Mouse (Mus musculus): Measurements from ENCODE around the gene Bcl2a1d.
A peak's percentile ranks its signal among the peaks of the same experiment; 100 is the strongest.
"Not testable (repeated sequence)": the region's sequence is repeated elsewhere in the genome, so short reads cannot be mapped to it uniquely, and the experiment has no call there.

The Bcl2a1d gene

GRCm38 (mm10) chr9:88731728-88732127 lies at the start of gene Bcl2a1d:
TSS of gene Bcl2a1d (minus strand) at chr9:88731914.
- not testable (repeated sequence) for DNase-seq (ENCODE audit: low spot score)

- not testable (repeated sequence) for DNase-seq (ENCODE audit: low spot score)
Observed at GRCm38 (mm10) chr9:88770239-88770638, 38.5 kb upstream of the Bcl2a1d start.

DNA sequence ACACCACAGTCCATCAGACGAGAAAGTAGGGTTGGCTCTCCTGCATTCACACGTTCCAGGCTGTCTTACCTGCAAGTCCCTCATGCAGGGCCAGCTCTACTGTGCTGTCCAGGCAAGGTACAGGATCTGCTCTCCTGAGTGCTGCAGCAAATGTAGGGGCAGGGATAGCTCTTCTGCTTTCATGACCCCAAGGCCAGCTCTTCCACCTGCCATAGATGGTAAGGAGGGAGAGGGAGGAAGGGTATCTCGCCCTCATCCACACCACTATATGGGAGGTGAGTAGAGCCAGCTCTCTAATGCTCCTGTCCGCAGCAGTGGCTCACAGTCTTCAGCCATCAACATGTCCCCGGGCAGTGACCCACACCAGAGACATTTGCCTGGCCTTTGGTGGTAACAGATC lies 37.8 kb upstream of the Bcl2a1d start:
- not testable (repeated sequence) for DNase-seq (ENCODE audit: low spot score)

DNA sequence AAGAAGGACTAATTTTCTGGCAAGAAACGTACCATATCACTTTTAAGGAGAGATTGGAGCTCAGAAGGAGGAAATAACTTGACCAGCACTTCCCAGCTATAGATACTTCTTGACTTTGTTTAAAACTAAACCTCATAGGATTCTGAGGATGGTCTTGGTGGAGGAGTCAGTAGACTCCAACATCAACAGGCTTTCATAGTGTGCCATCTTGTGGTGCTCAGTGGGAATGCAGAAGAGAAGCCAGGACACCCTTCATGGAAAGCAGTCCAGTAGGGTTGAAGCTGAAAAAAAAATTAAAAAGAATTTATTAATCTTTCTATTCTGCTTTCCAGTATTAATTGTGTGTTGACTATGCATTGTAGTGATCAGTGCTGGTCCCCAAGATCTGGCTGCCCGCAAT lies 15.0 kb upstream of the Bcl2a1d start:
- not testable (repeated sequence) for DNase-seq (ENCODE audit: low spot score)

DNA sequence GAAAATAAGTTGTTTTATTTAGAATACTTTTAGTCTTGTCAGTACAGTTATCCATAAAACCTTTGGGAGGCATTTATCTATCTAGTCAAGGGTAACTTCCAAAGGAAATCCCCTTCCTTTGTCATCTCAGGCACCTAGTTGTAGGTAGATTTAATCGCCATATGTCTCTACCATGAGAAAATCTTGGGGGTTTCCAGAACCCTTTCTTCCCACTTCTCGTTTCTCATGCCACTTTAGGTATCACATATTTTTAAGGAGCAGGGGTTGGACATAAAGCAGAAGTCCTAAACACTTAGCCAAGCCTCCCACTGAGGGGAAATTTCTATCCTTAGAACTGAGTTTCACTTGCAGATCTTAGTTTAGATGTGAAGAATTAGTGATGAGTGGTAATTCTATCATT lies 14.3 kb upstream of the Bcl2a1d start:
- DNase-seq (ENCODE audit: low spot score): not testable (repeated sequence)

- not testable (repeated sequence) for DNase-seq (ENCODE audit: low spot score)
Observed at GRCm38 (mm10) chr9:88735289-88735688, 3.6 kb upstream of the Bcl2a1d start.

DNA sequence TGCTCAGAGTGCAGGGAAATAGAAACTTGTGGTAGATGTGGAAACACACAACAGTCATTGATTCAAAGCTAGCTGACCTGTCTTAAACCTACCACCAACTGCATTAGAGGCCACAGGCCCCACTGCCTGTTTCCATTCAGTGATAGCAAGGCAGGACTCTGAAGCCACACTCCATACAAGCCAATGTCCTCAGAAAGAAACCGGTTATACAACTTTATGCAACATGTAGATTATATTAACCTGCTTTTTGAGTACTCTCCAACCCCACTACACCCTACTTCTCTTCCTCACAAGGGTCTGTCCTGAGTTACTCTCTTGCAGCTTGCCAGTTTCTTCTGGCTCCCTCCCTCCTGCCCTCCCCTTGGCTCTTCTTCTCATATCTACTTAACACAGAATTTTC lies 1.5 kb upstream of the Bcl2a1d start:
- not testable (repeated sequence) for DNase-seq (ENCODE audit: low spot score)

DNA sequence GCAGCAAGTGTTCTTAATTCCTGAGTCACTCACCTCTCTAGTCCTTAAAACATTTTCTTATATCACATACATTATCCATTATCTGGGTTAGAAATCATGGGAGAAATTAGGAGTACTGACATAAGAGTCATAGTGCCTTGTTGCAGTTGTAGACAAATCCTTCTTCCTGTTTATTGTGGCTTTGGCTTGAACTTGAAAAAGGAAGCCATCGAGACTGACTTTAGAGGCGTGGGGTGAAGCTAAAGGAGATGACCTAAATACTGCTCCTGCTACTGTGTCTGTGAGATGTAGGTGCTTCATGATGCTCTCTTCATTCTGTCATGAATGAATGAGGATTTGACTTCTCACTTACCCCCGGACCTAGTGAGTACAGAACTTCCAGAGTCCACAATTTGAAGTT lies 620 bp upstream of the Bcl2a1d start:
- not testable (repeated sequence) for DNase-seq (ENCODE audit: low spot score)

DNA sequence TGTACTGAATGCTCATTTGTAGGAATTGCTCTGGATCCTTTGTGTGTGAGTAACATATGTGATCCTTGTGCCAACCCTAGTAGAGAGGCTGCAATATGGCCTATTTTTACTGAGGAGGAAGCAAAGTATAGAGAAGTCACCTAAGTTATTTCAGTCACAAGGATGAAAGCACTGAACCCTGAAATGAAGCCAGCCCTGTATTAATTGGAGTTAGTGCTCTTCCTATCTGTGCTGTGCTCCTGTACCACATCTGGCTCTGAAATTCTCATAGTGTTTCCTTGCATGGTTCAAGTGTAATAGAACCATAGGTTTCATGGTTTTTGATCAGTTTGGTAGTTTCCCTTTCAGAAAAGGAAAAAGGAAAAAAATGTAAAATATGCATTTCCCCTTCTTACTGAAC lies 3.4 kb downstream of the Bcl2a1d start:
- not testable (repeated sequence) for DNase-seq (ENCODE audit: low spot score)

DNA sequence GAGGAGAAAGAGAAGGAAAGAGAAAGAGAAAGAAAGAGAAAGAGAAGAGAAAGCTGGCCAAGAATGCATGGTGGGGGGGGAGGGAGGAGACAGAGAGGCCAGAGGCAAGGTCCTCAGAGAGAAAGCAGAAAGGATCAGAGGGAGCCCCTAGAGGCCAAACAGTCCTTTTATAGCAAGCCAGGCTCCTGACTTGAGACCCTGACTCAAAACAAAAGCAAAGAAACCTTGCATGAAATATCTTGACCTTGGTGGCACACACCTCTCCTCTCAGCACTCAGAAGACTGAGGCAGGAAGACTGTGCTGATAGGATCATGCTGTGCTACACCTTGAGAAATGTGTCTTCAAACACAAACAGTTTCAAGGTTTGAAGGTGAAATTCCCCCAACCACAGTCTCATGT lies 10.1 kb downstream of the Bcl2a1d start:
- DNase-seq (ENCODE audit: low spot score): not testable (repeated sequence)

- peak; percentile 15 for DNase-seq (ENCODE audit: low spot score)
Observed at GRCm38 (mm10) chr9:88719989-88720537, 11.7 kb downstream of the Bcl2a1d start, which contains the start of gene Mthfsl. TSS of gene Mthfsl (minus strand) at chr9:88720296.

DNA sequence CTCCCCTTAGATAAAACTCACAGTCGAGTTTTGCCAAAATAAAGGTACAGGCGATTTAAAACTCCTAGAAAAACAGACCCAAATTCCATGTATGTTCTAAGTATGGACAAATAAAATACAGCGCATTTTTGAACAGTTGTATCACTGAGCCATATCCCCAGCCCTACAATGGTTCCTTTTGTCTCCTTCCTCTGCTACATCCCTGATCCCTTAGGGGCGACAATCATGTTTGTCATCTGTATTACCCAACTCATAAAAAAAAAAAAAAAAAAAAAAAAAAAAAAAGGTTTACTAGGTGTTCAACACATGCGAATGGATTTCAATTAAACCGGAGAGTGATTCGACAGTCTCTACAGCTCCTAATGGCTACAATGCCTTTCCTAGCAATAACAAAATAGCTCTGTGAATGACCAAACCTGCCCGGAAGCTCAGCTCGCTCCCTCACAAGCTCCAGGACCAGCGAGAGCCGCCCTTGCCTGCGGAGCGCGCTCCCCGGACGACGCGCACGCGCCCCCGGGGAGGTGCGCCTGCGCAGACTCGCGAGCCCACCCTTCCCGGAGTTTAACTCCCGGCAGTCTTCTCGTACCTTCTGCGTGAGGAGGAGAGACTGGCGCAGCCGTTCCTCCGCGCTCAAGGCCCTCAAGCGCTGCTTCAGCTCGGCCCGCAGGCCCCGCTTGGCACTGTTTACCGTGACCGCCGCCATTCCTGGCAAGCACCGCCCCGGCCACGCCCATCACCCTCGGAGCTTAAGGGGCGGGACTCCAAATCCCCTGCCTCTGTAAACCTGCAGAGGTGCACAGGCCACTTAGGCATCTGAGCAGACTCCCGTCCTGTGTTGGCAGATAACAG lies 12.4 kb downstream of the Bcl2a1d start:
- peak; percentile 39 for DNase-seq (ENCODE audit: low spot score)

DNA sequence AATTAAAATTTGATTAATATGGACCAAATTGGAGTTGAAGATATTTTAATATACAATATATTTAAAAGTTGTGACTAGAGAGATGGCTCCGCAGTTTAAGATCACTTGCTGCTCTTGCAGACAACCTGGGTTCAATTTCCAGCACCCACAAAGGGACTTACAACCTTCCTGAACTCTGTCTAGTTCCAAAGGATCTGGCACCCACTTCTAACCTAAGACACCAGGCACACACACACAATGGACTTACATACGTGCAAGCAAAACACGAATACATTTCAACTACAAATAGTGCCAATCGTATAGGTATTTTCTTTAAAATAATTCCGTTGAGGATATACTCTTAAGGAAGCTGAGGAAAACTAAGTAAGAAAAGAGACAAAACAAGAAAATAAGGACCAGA lies 13.1 kb downstream of the Bcl2a1d start:
- not testable (repeated sequence) for DNase-seq (ENCODE audit: low spot score)

DNA sequence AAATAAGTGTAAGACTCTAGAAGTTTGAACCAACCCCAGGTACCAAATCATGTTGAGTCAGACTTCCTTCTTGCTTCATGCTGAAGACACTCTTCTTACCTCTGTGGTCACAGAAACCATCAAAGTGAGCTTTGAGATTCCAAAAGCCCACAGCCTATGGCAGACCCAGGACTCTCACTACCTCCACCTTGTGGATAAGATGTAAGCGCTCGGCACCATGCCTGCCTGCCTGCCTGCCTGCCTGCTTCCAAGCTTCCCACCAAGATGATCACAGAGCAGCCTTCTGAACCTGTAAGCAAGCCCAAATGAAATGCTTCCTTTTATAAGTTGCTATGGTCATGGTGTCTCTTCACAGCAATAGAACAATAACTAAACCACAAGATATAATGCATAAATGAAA lies 13.6 kb downstream of the Bcl2a1d start:
- peak; percentile 29 for DNase-seq (ENCODE audit: low spot score)

DNA sequence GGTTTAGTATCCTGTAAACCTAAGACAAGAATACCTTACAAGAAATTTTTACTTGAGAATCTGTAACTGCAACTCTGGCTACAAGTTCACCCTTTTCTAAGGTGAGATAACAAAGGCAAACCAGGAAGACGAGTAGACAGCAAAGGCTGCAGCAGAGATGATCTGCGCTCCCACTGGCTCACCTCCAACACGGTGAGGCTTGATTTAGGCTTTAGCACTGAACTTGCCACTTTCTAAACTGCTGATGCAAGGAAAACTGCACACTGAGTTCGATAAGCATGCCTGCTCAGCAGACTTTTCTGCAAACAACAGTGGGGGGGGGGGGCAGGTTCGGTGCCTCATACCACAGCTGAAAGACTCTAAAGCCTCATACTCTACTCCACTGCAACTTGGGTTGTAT lies 17.2 kb downstream of the Bcl2a1d start:
- DNase-seq (ENCODE audit: low spot score): not testable (repeated sequence)

DNA sequence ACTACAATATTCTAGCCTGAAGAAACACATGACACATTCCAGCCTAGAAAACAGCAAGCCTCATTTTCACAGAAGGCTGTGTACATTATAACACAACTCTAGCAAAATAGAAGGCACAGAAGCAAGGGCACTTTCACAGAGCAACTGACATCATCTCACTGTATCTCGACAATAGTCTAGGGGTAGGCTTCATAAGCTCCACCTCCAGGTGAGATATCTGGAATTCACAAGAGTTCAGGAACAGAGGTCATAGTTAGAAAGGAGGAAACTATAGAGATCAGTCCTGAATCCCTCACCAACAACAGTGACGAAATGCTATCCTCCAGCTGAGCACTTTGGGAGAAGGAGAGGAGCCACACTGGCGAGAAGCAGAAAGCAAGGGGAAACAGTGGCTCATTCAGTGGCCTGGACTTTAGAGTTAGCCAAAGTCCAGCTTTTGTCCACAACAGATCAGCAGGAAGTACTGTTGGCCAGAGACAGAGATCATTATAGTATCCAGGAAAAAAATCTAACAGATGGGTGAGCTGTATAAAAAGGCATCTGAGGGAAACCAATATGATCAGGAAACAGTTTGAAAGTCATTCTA lies 19.5 kb downstream of the Bcl2a1d start:
- not testable (repeated sequence) for DNase-seq (ENCODE audit: low spot score)

DNA sequence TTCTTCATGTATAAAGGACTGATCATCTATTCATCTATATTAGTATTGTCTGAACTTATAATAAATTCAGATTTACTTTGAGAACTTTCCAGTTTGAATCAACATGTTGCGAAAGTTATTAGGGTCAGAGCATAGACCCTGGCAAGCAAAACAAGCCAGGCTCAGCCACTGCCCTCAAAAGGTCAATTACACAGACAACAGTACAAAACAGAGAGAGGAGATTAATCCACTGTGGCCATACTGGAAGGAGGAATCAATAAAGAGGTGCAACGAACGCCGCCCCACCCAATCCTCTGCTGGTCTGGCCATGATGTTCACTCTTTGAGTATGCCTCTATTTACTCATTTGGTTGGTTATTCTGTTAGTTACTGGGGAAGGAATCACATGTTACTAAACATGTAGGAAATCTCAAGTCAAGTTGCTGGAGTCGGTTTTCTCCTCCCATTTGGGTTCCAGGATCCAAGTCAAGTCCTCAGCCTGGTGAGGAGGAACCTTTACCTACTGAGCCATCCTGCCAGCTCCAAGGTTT lies 20.7 kb downstream of the Bcl2a1d start:
- not testable (repeated sequence) for DNase-seq (ENCODE audit: low spot score)

DNA sequence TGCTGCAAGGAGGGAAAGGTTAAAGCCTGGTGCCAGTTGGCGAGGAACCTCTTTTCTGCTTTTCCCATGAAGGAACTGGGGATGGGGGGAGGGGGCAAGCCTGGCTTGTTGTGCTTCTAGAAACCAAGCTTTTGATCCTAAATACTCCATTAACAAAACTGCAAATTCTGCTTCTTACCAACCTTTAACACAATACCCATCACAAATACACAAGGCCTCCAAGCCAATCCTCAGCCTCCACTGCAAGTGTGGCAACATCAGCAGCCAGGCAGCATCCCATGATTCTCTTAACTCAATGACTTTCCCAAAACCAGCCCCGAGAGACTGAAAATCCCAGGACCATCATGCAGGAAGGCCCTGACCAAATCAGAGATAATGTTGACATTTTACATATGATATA lies 21.3 kb downstream of the Bcl2a1d start:
- DNase-seq (ENCODE audit: low spot score): not testable (repeated sequence)

GRCm38 (mm10) chr9:88709794-88710193 lies 21.9 kb downstream of the Bcl2a1d start:
- DNase-seq (ENCODE audit: low spot score): not testable (repeated sequence)

DNA sequence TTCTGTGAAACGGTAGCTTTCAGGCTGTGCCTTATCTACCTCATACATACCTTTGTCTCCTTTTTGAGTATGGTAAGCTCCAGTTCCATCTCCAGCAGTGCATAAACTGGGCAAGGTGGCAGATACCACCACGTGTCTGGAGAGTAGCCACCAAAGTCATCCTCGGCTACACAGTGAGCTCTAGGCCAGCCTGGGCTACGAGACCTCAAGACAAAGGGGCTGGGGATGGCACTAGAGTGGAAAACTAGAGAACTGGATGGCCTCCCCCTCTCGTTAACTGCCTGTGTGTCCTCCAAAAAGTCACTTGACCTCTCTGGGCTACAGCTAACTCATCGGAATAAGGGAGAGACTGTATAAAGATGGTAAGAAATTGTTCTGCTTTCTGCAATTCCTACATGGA lies 22.4 kb downstream of the Bcl2a1d start:
- no peak for DNase-seq (ENCODE audit: low spot score)

- no peak for DNase-seq (ENCODE audit: low spot score)
Observed at GRCm38 (mm10) chr9:88706700-88707099, 25.0 kb downstream of the Bcl2a1d start.

DNA sequence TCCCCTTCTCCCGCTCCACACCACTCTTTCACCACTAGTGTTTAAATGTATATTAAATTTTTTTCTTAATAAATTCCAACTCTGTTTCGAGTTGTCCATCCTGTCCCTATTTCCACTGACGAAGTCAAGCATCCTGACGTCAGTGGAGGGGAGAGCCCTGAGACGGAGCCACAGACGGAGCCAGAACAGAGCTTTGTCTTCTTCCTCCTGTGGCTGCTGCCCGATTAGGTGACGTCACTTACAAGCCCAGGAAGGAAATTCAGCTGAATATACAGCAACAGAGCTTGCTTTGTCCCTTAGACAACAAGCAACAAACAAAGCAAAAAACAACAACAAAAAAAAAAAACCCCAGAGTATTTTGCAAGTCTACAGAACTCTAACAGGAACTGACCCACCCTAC lies 26.6 kb downstream of the Bcl2a1d start:
- DNase-seq (ENCODE audit: low spot score): not testable (repeated sequence)

- not testable (repeated sequence) for DNase-seq (ENCODE audit: low spot score)
Observed at GRCm38 (mm10) chr9:88698746-88699145, 33.0 kb downstream of the Bcl2a1d start.
